Mouse (Mus musculus) thymus, postnatal 36 days (tissue): ENCODE data around the gene Tbc1d20.
A peak's percentile ranks its signal among the peaks of the same experiment; 100 is the strongest.

ENCODE experiments used
- DNase-seq, 2 experiments: peaks; one replicate each; pipeline ENCODE4 v3.0.0; 2022; ENCODE audit warnings: mixed read lengths in 2 of 2

Gene Tbc1d20

GRCm38 (mm10) chr2:152360271-152360775, 66.7 kb downstream of the Tbc1d20 start:
- DNase-seq, result peak; percentile 29 to 52

GRCm38 (mm10) chr2:152361193-152361592, 67.6 kb downstream of the Tbc1d20 start:
- no peak for DNase-seq
